In genomic region chr7:67372729-67373583, GRCm38 (mm10) we compare ENCODE assay signal across 8 mouse cellular contexts. TPM values are rescaled to one million over a fixed set of nuclear protein-coding genes. Genes with fewer than 3 reads are reported as not detected.
A peak's percentile ranks its signal among the peaks of the same experiment; 100 is the strongest.
DNase-seq lines count a peak whose midpoint lies in the region; ATAC-seq lines count a peak whose summit lies in the region.

Mef2a (minus strand) TSS chr7:67372858.

- peak; percentile 97 to 99 for DNase-seq in adrenal gland, adult (ENCODE audit: inconsistent age in 2 of 2, low spot score in 1 of 2)
- DNase-seq in embryo, embryonic 10.5 days (ENCODE audit: low spot score) = peak; percentile 93
- DNase-seq in gastrocnemius, postnatal 14 days = peak; percentile 98
- peak; percentile 94 to 98 for DNase-seq in left cerebral cortex, postnatal 10 days (ENCODE audit: extremely low spot score in 1 of 2, low spot score in 2 of 2)
- peak; percentile 96 for DNase-seq in right cerebral cortex, postnatal 25 days
- peak; percentile 95 to 97 for DNase-seq in urinary bladder, postnatal 4 days (ENCODE audit: low spot score in 2 of 2)

- ATAC-seq in inflammation-experienced regulatory T-cells, adult 6 months = peak; percentile 83
- ATAC-seq in megakaryocyte-erythroid progenitor cell, adult 5-6 weeks (replicated peaks; ENCODE audit: low FRiP score, low TSS enrichment, poor library complexity, severe bottlenecking) = peak; percentile 70

- intact Hi-C loops in gastrocnemius, postnatal 14 days (cut with DNase I; ENCODE audit: low total_unique reads) = no loop called here
- intact Hi-C loops in left cerebral cortex, postnatal 10 days (cut with DNase I) = loop anchor here (5.0 kb wide), 3 partner anchors 64 to 249 kb away; no protein-coding TSS in a partner anchor

RNA-seq across cellular contexts. Expression of gene Mef2a, which starts in this region (rescaled TPM):
- 10 to 100 TPM; 67.8 to 69.8 TPM for total RNA-seq in gastrocnemius, postnatal 14 days (2021)
- 10 to 100 TPM; 11.4 to 12.0 (median 11.9) TPM for polyA plus RNA-seq in inflammation-experienced regulatory T-cells, adult 6 months (2017; shearing (Covaris generic))
- 100 to 1,000 TPM; 146 to 147 TPM for total RNA-seq in left cerebral cortex, postnatal 10 days (2021)
- total RNA-seq in megakaryocyte-erythroid progenitor cell, adult 5-6 weeks (2014; fragmentation: Nextera tagmentation) = 19.9 and 22.5 TPM in 2 replicates
- 19.0 and 22.7 TPM in 2 replicates for total RNA-seq in megakaryocyte-erythroid progenitor cell, adult 5-6 weeks (2017)

Comparison
In these comparisons a context has a peak if more than half of its experiments do, and no peak if none do; other contexts are left out.
1. Peak in every context shown above with its lines: DNase-seq and ATAC-seq.